Mouse (Mus musculus): Measurements from ENCODE around the gene Gpr33. TPM values are rescaled to one million over a fixed set of nuclear protein-coding genes. Genes with fewer than 3 reads are reported as not detected.

Gpr33 gene
- total RNA-seq, 2 experiments from 2014 or later = not detected

GRCm38 (mm10) chr12:51985826-51986225 is 42.0 kb downstream of the Gpr33 start:
- no peak for ATAC-seq (ENCODE audit: poor library complexity, severe bottlenecking)

GRCm38 (mm10) chr12:51985163-51985748 is 42.6 kb downstream of the Gpr33 start:
- no peak for ATAC-seq (ENCODE audit: poor library complexity, severe bottlenecking)

GRCm38 (mm10) chr12:51983625-51984024 is 44.2 kb downstream of the Gpr33 start:
- ATAC-seq (ENCODE audit: poor library complexity, severe bottlenecking) = no peak

GRCm38 (mm10) chr12:51976531-51976930 is 51.3 kb downstream of the Gpr33 start:
- no peak for ATAC-seq (ENCODE audit: poor library complexity, severe bottlenecking)

GRCm38 (mm10) chr12:51974381-51974780 is 53.5 kb downstream of the Gpr33 start:
- ATAC-seq (ENCODE audit: poor library complexity, severe bottlenecking) = no peak

Other genes with a start within 250 kb of the Gpr33 start
- gene Hectd1, start 198.5 kb downstream of the Gpr33 start, total RNA-seq (2015) = 47.5 and 49.2 TPM in 2 replicates
- 89.7 and 96.1 TPM in 2 replicates for gene Hectd1, start 198.5 kb downstream of the Gpr33 start, total RNA-seq (2017)
- gene Heatr5a, start 56.7 kb downstream of the Gpr33 start, total RNA-seq (2015) = 38.3 and 43.4 TPM in 2 replicates
- gene Heatr5a, start 56.7 kb downstream of the Gpr33 start, total RNA-seq (2017) = 37.7 and 39.7 TPM in 2 replicates
- gene Dtd2, start 21.6 kb downstream of the Gpr33 start, total RNA-seq (2015) = 7.5 and 9.1 TPM in 2 replicates
- 6.0 and 8.6 TPM in 2 replicates for gene Dtd2, start 21.6 kb downstream of the Gpr33 start, total RNA-seq (2017)
- gene Nubpl, start 69.7 kb upstream of the Gpr33 start, total RNA-seq (2015) = 1.8 and 2.9 TPM in 2 replicates
- gene Nubpl, start 69.7 kb upstream of the Gpr33 start, total RNA-seq (2017) = 1.5 and 3.6 TPM in 2 replicates